Mouse (Mus musculus): ENCODE measurements at regions not wholly inside any gene's neighbourhood (a gene's known extent, or its start where the extent isn't known, plus 50 kb on each side); places are given as distances from the start of the nearest gene placed in this dataset.

- Histone ChIP-seq H3K4me1 (ENCODE audit: control insufficient read depth, insufficient read depth) (no peaks in the 10 kb centered on the region), H3K4me3 (ENCODE audit: low read depth, low read length) (no peak overlapping the region), H3K9me3 (replicated peaks; ENCODE audit: control insufficient read depth, low read length) (no peaks in the 10 kb centered on the region), H3K9ac (replicated peaks; ENCODE audit: low read depth, low read length) (no peak overlapping the region), H3K27ac (ENCODE audit: low read depth) (no peak overlapping the region), H3K4me2 (ENCODE audit: low read depth, low read length) (no peak overlapping the region), H3K27me3 (ENCODE audit: control insufficient read depth, insufficient read depth, low read length) (no peaks in the 10 kb centered on the region), H3K36me3 (replicated peaks; ENCODE audit: control insufficient read depth, insufficient read depth, low read length) (no peaks in the 10 kb centered on the region)
- DNase-seq (ENCODE audit: low spot score) (no peak), ATAC-seq (ENCODE audit: insufficient read depth, low read depth) (no peak)
- 45% methylated on average over 1 of the region's 1 CpGs for WGBS
- TF ChIP-seq EP300 (IDR thresholded peaks at IDR 0.05; ENCODE audit: low read depth), result no peak
- no peak for TF ChIP-seq CTCF (IDR thresholded peaks at IDR 0.05; ENCODE audit: low read depth)
Measured at GRCm38 (mm10) chr12:39840179-39840578, 197.6 kb downstream of the Arl4a start.

GRCm38 (mm10) chr12:39831079-39831478 lies 206.7 kb downstream of the Arl4a start:
- no peak for DNase-seq (ENCODE audit: low spot score)
- TF ChIP-seq EP300 (IDR thresholded peaks at IDR 0.05; ENCODE audit: low read depth) (no peak), CTCF (IDR thresholded peaks at IDR 0.05; ENCODE audit: low read depth) (no peak)
- Histone ChIP-seq H3K27me3 (ENCODE audit: control insufficient read depth, insufficient read depth, low read length) (no peaks in the 10 kb centered on the region), H3K9ac (replicated peaks; ENCODE audit: low read depth, low read length) (no peak overlapping the region), H3K4me3 (ENCODE audit: low read depth, low read length) (no peak overlapping the region), H3K9me3 (replicated peaks; ENCODE audit: control insufficient read depth, low read length) (no peaks in the 10 kb centered on the region), H3K4me1 (ENCODE audit: control insufficient read depth, insufficient read depth) (peaks cover 7% of the 10 kb centered on the region; the same call in 1 of the 2 replicates), H3K4me2 (ENCODE audit: low read depth, low read length) (peak overlapping the region; percentile 43; the same call in 1 of the 2 replicates), H3K36me3 (replicated peaks; ENCODE audit: control insufficient read depth, insufficient read depth, low read length) (no peaks in the 10 kb centered on the region), H3K27ac (ENCODE audit: low read depth) (no peak overlapping the region)
- 66% methylated on average over 7 of the region's 7 CpGs for WGBS
- no peak for ATAC-seq (ENCODE audit: insufficient read depth, low read depth)

- WGBS, result 89% methylated on average over 4 of the region's 4 CpGs
- Histone ChIP-seq H3K4me1 (ENCODE audit: control insufficient read depth, insufficient read depth) (peaks cover 7% of the 10 kb centered on the region; the same call in 1 of the 2 replicates), H3K4me2 (ENCODE audit: low read depth, low read length) (no peak overlapping the region), H3K4me3 (ENCODE audit: low read depth, low read length) (no peak overlapping the region), H3K9ac (replicated peaks; ENCODE audit: low read depth, low read length) (no peak overlapping the region), H3K27me3 (ENCODE audit: control insufficient read depth, insufficient read depth, low read length) (no peaks in the 10 kb centered on the region), H3K9me3 (replicated peaks; ENCODE audit: control insufficient read depth, low read length) (no peaks in the 10 kb centered on the region), H3K27ac (ENCODE audit: low read depth) (no peak overlapping the region), H3K36me3 (replicated peaks; ENCODE audit: control insufficient read depth, insufficient read depth, low read length) (no peaks in the 10 kb centered on the region)
- ATAC-seq (ENCODE audit: insufficient read depth, low read depth) (no peak), DNase-seq (ENCODE audit: low spot score) (no peak)
- TF ChIP-seq CTCF (IDR thresholded peaks at IDR 0.05; ENCODE audit: low read depth) (no peak), EP300 (IDR thresholded peaks at IDR 0.05; ENCODE audit: low read depth) (no peak)
Measured at GRCm38 (mm10) chr12:39830530-39830929, 207.3 kb downstream of the Arl4a start.

- Histone ChIP-seq H3K36me3 (replicated peaks; ENCODE audit: control insufficient read depth, insufficient read depth, low read length) (no peaks in the 10 kb centered on the region), H3K9me3 (replicated peaks; ENCODE audit: control insufficient read depth, low read length) (no peaks in the 10 kb centered on the region), H3K4me1 (ENCODE audit: control insufficient read depth, insufficient read depth) (no peaks in the 10 kb centered on the region), H3K4me3 (ENCODE audit: low read depth, low read length) (no peak overlapping the region), H3K9ac (replicated peaks; ENCODE audit: low read depth, low read length) (no peak overlapping the region), H3K4me2 (ENCODE audit: low read depth, low read length) (no peak overlapping the region), H3K27me3 (ENCODE audit: control insufficient read depth, insufficient read depth, low read length) (no peaks in the 10 kb centered on the region), H3K27ac (ENCODE audit: low read depth) (no peak overlapping the region)
- ATAC-seq (ENCODE audit: insufficient read depth, low read depth) (no peak), DNase-seq (ENCODE audit: low spot score) (no peak)
- 57% methylated on average over 3 of the region's 3 CpGs for WGBS
- TF ChIP-seq EP300 (IDR thresholded peaks at IDR 0.05; ENCODE audit: low read depth), result no peak
- no peak for TF ChIP-seq CTCF (IDR thresholded peaks at IDR 0.05; ENCODE audit: low read depth)
Measured at GRCm38 (mm10) chr12:39822671-39823070, 215.2 kb downstream of the Arl4a start.

- Histone ChIP-seq H3K4me2 (ENCODE audit: low read depth, low read length) (no peak overlapping the region), H3K9ac (replicated peaks; ENCODE audit: low read depth, low read length) (no peak overlapping the region), H3K4me3 (ENCODE audit: low read depth, low read length) (no peak overlapping the region), H3K27me3 (ENCODE audit: control insufficient read depth, insufficient read depth, low read length) (no peaks in the 10 kb centered on the region), H3K27ac (ENCODE audit: low read depth) (no peak overlapping the region), H3K36me3 (replicated peaks; ENCODE audit: control insufficient read depth, insufficient read depth, low read length) (no peaks in the 10 kb centered on the region), H3K9me3 (replicated peaks; ENCODE audit: control insufficient read depth, low read length) (no peaks in the 10 kb centered on the region), H3K4me1 (ENCODE audit: control insufficient read depth, insufficient read depth) (no peaks in the 10 kb centered on the region)
- TF ChIP-seq CTCF (IDR thresholded peaks at IDR 0.05; ENCODE audit: low read depth) (no peak), EP300 (IDR thresholded peaks at IDR 0.05; ENCODE audit: low read depth) (no peak)
- WGBS, result 40% methylated on average over 4 of the region's 4 CpGs
- ATAC-seq (ENCODE audit: insufficient read depth, low read depth) (no peak), DNase-seq (ENCODE audit: low spot score) (no peak)
Measured at GRCm38 (mm10) chr12:39801536-39801935, 236.3 kb downstream of the Arl4a start.

GRCm38 (mm10) chr12:39797843-39798242 lies 240.0 kb downstream of the Arl4a start:
- Histone ChIP-seq H3K4me1 (ENCODE audit: control insufficient read depth, insufficient read depth) (no peaks in the 10 kb centered on the region), H3K4me3 (ENCODE audit: low read depth, low read length) (no peak overlapping the region), H3K9me3 (replicated peaks; ENCODE audit: control insufficient read depth, low read length) (no peaks in the 10 kb centered on the region), H3K27me3 (ENCODE audit: control insufficient read depth, insufficient read depth, low read length) (no peaks in the 10 kb centered on the region), H3K4me2 (ENCODE audit: low read depth, low read length) (no peak overlapping the region), H3K27ac (ENCODE audit: low read depth) (no peak overlapping the region), H3K9ac (replicated peaks; ENCODE audit: low read depth, low read length) (no peak overlapping the region), H3K36me3 (replicated peaks; ENCODE audit: control insufficient read depth, insufficient read depth, low read length) (no peaks in the 10 kb centered on the region)
- TF ChIP-seq CTCF (IDR thresholded peaks at IDR 0.05; ENCODE audit: low read depth) (no peak), EP300 (IDR thresholded peaks at IDR 0.05; ENCODE audit: low read depth) (no peak)
- WGBS, result 93% methylated on average over 2 of the region's 2 CpGs
- DNase-seq (ENCODE audit: low spot score) (no peak), ATAC-seq (ENCODE audit: insufficient read depth, low read depth) (no peak)

Measured in heart, postnatal 0 days (tissue).